Mouse (Mus musculus) limb, embryonic 15.5 days (tissue): ENCODE results near the gene Efemp2. TPM values are rescaled to one million over a fixed set of nuclear protein-coding genes. Genes with fewer than 3 reads are reported as not detected.
"Not testable (repeated sequence)": the region's sequence is repeated elsewhere in the genome, so short reads cannot be mapped to it uniquely, and the experiment has no call there.

Source experiments
- ATAC-seq: fragments of 200-750 bp; cut with Nextera tagmentation; 2 replicates; pipeline ENCODE4 v1.8.0; 2017; ENCODE audit warnings: low read depth, moderate TSS enrichment; ENCODE audit not compliant: insufficient number of reproducible peaks, low FRiP score, low TSS enrichment
- H3K27ac ChIP-seq: fragments of 300-500 bp; sonication (generic); 2 replicates; pipeline ENCODE4 v1.5.1; 2015; ENCODE audit warnings: moderate library complexity, mild to moderate bottlenecking, inconsistent platforms
- H3K27me3 ChIP-seq: fragments of 300-500 bp; sonication (generic); 2 replicates; pipeline ENCODE4 v1.6.1; 2015; ENCODE audit warnings: inconsistent platforms
- H3K36me3 ChIP-seq: fragments of 300-500 bp; sonication (generic); 2 replicates; pipeline ENCODE4 v1.6.1; 2015; ENCODE audit warnings: inconsistent platforms
- H3K4me1 ChIP-seq: fragments of 300-500 bp; sonication (generic); 2 replicates; pipeline ENCODE4 v1.6.1; 2015; ENCODE audit warnings: inconsistent platforms
- H3K4me2 ChIP-seq: fragments of 300-500 bp; sonication (generic); 2 replicates; pipeline ENCODE4 v1.6.1; 2015; ENCODE audit warnings: mild to moderate bottlenecking, inconsistent platforms
- H3K4me3 ChIP-seq: fragments of 300-500 bp; sonication (generic); 2 replicates; pipeline ENCODE4 v1.5.1; 2015; ENCODE audit warnings: mild to moderate bottlenecking, inconsistent platforms
- H3K9ac ChIP-seq: fragments of 300-500 bp; sonication (generic); 2 replicates; pipeline ENCODE4 v1.6.1; 2015; ENCODE audit warnings: inconsistent platforms
- H3K9me3 ChIP-seq: fragments of 300-500 bp; sonication (generic); 2 replicates; pipeline ENCODE4 v1.6.1; 2016; ENCODE audit warnings: inconsistent platforms
- WGBS: fragments of 180-500 bp; shearing (Covaris S2); methylation state at CpG from one replicate; pipeline ENCODE4 v1.1.7; 2015; 5-methylcytosine and 5-hydroxymethylcytosine counted together
- polyA plus RNA-seq: library from polyadenylated mRNA; unstranded; fragments of >200 nt; fragmentation: Nextera tagmentation; extraction: Ambion mirVana; gene quantifications from 2 replicates; pipeline ENCODE4 v1.2.1, GENCODE M21; 2015

Gene Efemp2
- polyA plus RNA-seq, 1 experiment from 2014 or later, result 221 TPM

- H3K27me3 ChIP-seq, result no peaks in the 10 kb centered on the region
- no peak overlapping the region for H3K27ac ChIP-seq
- WGBS, result 92% methylated on average over 19 of the region's 19 CpGs
Measured at GRCm38 (mm10) chr19:5483386-5484359, 9.9 kb downstream of the Efemp2 start.

DNA sequence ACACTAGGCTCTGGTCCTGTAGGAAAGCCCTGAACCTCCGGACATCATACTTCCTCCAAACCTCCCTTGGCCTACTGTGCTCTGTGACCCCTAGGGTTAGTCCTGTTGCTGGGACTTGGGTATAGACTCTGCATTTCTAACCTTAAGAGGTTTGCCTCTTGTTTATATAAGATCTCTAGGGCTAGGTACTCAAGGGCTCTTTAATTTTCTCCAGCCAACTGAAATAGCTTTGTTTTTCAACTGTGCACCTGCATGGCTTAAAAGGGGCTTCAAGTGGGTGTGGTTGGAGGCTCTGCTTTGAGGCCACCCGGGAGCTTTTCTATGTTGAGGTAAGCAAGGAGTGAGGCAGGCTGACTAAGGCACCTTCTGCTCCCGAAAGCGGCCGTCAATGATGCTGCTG, 10.7 kb downstream of the Efemp2 start:
- no peak overlapping the region for H3K4me3 ChIP-seq
- H3K4me1 ChIP-seq, result peaks cover 28% of the 10 kb centered on the region
- no peak for ATAC-seq
- H3K9ac ChIP-seq, result no peak overlapping the region
- WGBS, result 82% methylated on average over 5 of the region's 5 CpGs
- H3K9me3 ChIP-seq, result no peaks in the 10 kb centered on the region
- no peaks in the 10 kb centered on the region for H3K27me3 ChIP-seq
- no peak overlapping the region; the same call in 1 of the 2 replicates for H3K27ac ChIP-seq
- H3K4me2 ChIP-seq, result no peak overlapping the region
- H3K36me3 ChIP-seq, result peaks cover 69% of the 10 kb centered on the region

More at GRCm38 (mm10) chr19:5483386-5484359, 9.9 kb downstream of the Efemp2 start:
- no peak overlapping the region for H3K4me3 ChIP-seq
- peaks cover 23% of the 10 kb centered on the region for H3K4me1 ChIP-seq
- no peak overlapping the region for H3K9ac ChIP-seq
- no peak overlapping the region for H3K4me2 ChIP-seq
- no peak for ATAC-seq
- H3K9me3 ChIP-seq, result no peaks in the 10 kb centered on the region
- peaks cover 77% of the 10 kb centered on the region for H3K36me3 ChIP-seq

DNA sequence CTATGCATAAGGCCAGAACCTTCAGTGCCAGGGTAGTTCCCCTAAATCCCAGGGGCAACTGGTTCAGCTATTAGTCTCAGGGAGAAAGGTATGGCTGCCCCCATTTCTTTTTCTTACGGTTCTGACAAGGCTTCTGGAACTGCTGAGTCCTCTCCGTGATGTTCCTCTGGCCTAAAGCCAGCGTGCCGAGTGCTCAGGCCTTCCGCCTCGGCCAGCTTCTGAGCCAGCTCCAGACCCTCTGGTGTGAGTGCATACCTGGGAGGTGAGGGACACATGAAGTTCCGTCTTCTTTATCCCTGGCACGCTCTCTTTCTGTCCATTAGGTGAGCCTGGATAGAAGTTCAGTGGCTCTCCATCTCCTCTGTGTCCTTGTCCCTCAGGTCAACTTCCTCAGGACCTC, 11.6 kb downstream of the Efemp2 start:
- Histone ChIP-seq H3K4me1 (peaks cover 34% of the 10 kb centered on the region), H3K27me3 (no peaks in the 10 kb centered on the region), H3K4me3 (no peak overlapping the region), H3K36me3 (peaks cover 60% of the 10 kb centered on the region), H3K4me2 (no peak overlapping the region), H3K27ac (peak overlapping the region; percentile 33; the same call in 1 of the 2 replicates), H3K9me3 (no peaks in the 10 kb centered on the region), H3K9ac (no peak overlapping the region)
- 91% methylated on average over 8 of the region's 8 CpGs for WGBS
- ATAC-seq, result no peak

GRCm38 (mm10) chr19:5485821-5486220, 12.1 kb downstream of the Efemp2 start:
- 90% methylated on average over 7 of the region's 7 CpGs for WGBS
- H3K9me3 ChIP-seq, result no peaks in the 10 kb centered on the region
- no peaks in the 10 kb centered on the region for H3K27me3 ChIP-seq
- peaks cover 34% of the 10 kb centered on the region for H3K4me1 ChIP-seq
- ATAC-seq, result no peak
- H3K36me3 ChIP-seq, result peaks cover 56% of the 10 kb centered on the region
- H3K27ac ChIP-seq, result no peak overlapping the region; the same call in 1 of the 2 replicates
- no peak overlapping the region for H3K4me2 ChIP-seq
- H3K9ac ChIP-seq, result no peak overlapping the region
- no peak overlapping the region for H3K4me3 ChIP-seq

- 73% methylated on average over 8 of the region's 8 CpGs for WGBS
- peaks cover 51% of the 10 kb centered on the region for H3K36me3 ChIP-seq
Measured at GRCm38 (mm10) chr19:5486286-5486685, 12.5 kb downstream of the Efemp2 start.

DNA sequence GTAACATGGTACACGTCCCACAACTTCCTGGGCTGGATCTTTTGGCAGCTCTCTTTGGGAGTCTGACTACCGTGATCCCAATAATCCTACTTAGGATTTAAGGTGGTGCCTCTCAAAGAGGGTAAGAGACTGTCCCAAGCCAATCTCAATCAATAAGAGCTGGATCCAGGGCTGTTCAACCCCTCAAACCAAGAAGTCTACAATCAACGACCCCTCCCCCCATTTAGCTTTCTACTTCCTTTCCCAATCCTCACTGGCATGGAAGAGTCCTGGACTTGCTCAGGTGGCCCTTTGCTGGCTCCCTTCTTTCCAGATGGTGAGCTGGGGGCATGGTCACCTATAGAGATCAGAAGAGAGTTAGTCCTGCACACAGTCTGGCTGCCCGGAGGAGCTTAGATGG, 13.0 kb downstream of the Efemp2 start:
- Histone ChIP-seq H3K27ac (peak overlapping the region; percentile 97; the same call in 1 of the 2 replicates), H3K4me2 (peak overlapping the region; percentile 70; the same call in 1 of the 2 replicates), H3K9me3 (no peaks in the 10 kb centered on the region), H3K4me1 (peaks cover 38% of the 10 kb centered on the region), H3K27me3 (no peaks in the 10 kb centered on the region), H3K9ac (peak overlapping the region; percentile 17; the same call in 1 of the 2 replicates), H3K4me3 (peak overlapping the region; percentile 50; the same call in 1 of the 2 replicates), H3K36me3 (peaks cover 46% of the 10 kb centered on the region)
- no peak for ATAC-seq
- WGBS, result 78% methylated on average over 4 of the region's 4 CpGs

More at GRCm38 (mm10) chr19:5486286-5486685, 12.5 kb downstream of the Efemp2 start:
- Histone ChIP-seq H3K9ac (no peak overlapping the region), H3K4me3 (no peak overlapping the region), H3K4me1 (peaks cover 34% of the 10 kb centered on the region), H3K27ac (no peak overlapping the region), H3K4me2 (no peak overlapping the region), H3K9me3 (no peaks in the 10 kb centered on the region), H3K27me3 (no peaks in the 10 kb centered on the region)
- no peak for ATAC-seq

DNA sequence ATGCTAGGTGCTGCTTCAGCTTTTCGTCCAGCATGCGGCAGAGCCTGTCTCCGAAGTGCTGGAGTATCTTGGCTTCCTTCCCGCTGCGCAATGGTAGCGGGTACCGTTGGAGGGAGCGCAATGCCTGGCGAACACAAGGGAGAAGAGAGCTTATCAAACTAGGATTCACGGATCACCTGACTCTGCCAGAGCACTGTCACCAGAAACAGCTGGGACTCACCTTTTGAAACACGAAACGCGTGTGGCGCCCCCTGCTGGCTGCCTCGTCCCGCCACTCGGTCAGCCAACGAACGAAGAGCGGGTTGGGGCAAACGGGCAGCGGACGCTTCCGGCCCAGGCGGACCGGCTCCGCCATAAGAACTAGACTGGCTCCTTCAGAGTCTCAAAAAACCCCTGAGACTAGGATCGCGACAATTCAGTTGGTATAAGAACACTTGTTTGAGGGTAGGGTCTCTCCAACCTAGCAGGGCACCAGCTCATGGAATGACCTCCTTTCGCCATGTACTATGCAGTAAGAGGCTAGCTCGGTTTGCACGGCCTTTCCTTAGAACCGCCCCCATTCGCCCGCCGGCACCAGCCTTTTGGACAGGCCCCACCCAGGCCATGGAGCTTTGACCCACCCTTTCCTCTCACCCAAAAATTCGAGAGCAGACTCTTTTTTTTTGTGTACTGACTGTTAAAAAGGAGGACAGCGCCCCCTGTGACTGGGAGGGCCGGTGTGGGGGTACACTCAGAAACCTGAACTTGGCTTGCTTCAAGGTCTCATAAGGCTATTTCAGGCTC, 14.2 kb downstream of the Efemp2 start, which contains the start of gene Mus81:
Gene Mus81 (minus strand): TSS at position 635 of the 783 bp plus-strand sequence.
- Histone ChIP-seq H3K4me3 (peak within 1 kb of the TSS; percentile 50), H3K36me3 (peaks cover 39% of the 10 kb centered on the region), H3K9me3 (no peaks in the 10 kb centered on the region), H3K9ac (peak within 1 kb of the TSS; percentile 41), H3K27ac (peak within 1 kb of the TSS; percentile 97), H3K27me3 (no peaks in the 10 kb centered on the region), H3K4me1 (peaks cover 44% of the 10 kb centered on the region), H3K4me2 (peak within 1 kb of the TSS; percentile 70)
- ATAC-seq, result peak; percentile 78
- 0% methylated on average over 39 of the region's 39 CpGs for WGBS

- ATAC-seq, result peak; percentile 84
- under 1% methylated on average over 26 of the region's 26 CpGs for WGBS
- peaks cover 44% of the 10 kb centered on the region for H3K4me1 ChIP-seq
Measured at GRCm38 (mm10) chr19:5488878-5489571, 15.3 kb downstream of the Efemp2 start.

DNA sequence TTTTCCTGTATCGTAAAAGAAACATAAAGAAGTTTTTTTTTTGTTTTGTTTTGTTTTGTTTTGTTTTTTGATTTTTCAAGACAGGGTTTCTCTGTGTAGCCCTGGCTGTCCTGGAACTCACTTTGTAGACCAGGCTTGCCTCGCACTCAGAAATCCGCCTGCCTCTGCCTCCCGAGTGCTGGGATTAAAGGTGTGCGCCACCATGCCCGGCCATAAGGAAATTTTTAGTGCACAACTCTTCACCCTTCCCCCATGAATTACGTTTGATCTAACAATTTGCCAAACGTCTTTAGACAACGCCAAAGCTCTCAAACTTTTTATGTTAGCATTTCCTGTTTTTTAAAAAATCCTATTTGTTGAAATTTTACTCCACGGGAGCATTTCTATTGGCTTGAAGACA, 16.0 kb downstream of the Efemp2 start:
- not testable (repeated sequence) for ATAC-seq, H3K27me3 ChIP-seq, H3K9ac ChIP-seq, H3K9me3 ChIP-seq
- Histone ChIP-seq H3K4me3 (peak overlapping the region; percentile 99), H3K36me3 (peaks cover 38% of the 10 kb centered on the region), H3K27ac (peak overlapping the region; percentile 99), H3K4me1 (peaks cover 44% of the 10 kb centered on the region), H3K4me2 (peak overlapping the region; percentile 70)
- 38% methylated on average over 10 of the region's 10 CpGs for WGBS

More at GRCm38 (mm10) chr19:5488878-5489571, 15.3 kb downstream of the Efemp2 start:
- H3K27me3 ChIP-seq, result no peaks in the 10 kb centered on the region
- peak overlapping the region; percentile 21; the same call in 1 of the 2 replicates for H3K9ac ChIP-seq
- H3K27ac ChIP-seq, result peak overlapping the region; percentile 97
- no peaks in the 10 kb centered on the region for H3K9me3 ChIP-seq
- H3K4me2 ChIP-seq, result peak overlapping the region; percentile 70
- H3K4me3 ChIP-seq, result peak overlapping the region; percentile 50
- peaks cover 38% of the 10 kb centered on the region for H3K36me3 ChIP-seq

DNA sequence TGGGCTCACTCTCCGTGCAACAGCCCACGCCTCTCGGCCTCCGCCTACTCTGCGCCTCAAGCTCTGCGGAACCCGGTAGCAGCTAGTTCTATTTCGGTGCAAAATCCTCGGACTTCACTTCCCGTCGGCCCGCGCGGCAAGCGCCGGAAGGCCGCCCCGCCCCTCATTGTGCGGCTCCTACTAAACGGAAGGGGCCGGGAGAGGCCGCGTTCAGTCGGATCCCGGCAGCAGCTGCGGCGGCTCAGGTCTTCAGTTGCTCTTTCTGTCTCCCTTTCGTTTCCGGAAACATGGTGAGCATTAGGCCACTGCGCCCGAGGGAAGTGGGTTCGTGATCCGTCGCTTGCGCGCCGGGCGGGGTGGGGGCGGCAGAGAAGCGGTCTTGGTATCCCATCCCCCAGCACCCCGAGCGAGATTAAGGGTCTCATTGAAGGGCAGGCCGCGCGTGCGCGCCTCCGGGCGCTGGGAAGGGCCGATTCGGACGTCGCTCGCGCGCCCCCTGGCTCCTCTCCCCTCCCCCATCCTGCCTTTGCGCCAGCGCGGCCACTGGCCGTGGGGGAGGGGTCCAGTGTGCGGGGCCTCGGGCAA, 16.7 kb downstream of the Efemp2 start, which contains the start of gene Cfl1:
Gene Cfl1 (plus strand): TSS at position 143 of the 585 bp plus-strand sequence.
- Histone ChIP-seq H3K27ac (peak within 1 kb of the TSS; percentile 99), H3K4me2 (peak within 1 kb of the TSS; percentile 70), H3K4me1 (peaks cover 44% of the 10 kb centered on the region), H3K36me3 (peaks cover 35% of the 10 kb centered on the region), H3K27me3 (no peaks in the 10 kb centered on the region), H3K9ac (peak within 1 kb of the TSS; percentile 87), H3K4me3 (peak within 1 kb of the TSS; percentile 99), H3K9me3 (no peaks in the 10 kb centered on the region)
- ATAC-seq, result peak; percentile 75
- WGBS, result under 1% methylated on average over 62 of the region's 62 CpGs
